Mouse (Mus musculus): ENCODE data around the gene Gcg.
A peak's percentile ranks its signal among the peaks of the same experiment; 100 is the strongest.

The Gcg gene

GRCm38 (mm10) chr2:62483550-62483949 is at the start of gene Gcg:
Gcg (minus strand) TSS chr2:62483650.
- no peak for DNase-seq (ENCODE audit: low spot score in 2 of 2)

GRCm38 (mm10) chr2:62531065-62531464 is 47.6 kb upstream of the Gcg start:
- DNase-seq (ENCODE audit: low spot score in 2 of 2) = no peak

GRCm38 (mm10) chr2:62526399-62526798 is 42.9 kb upstream of the Gcg start:
- peak in 1 of 2 experiments; percentile 41 for DNase-seq (ENCODE audit: low spot score in 2 of 2)

- DNase-seq (ENCODE audit: low spot score in 2 of 2) = peak; percentile 56 to 63
Observed at GRCm38 (mm10) chr2:62517790-62518189, 34.3 kb upstream of the Gcg start.

GRCm38 (mm10) chr2:62514477-62514876 is 31.0 kb upstream of the Gcg start:
- no peak for DNase-seq (ENCODE audit: low spot score in 2 of 2)

- peak; percentile 79 for DNase-seq (ENCODE audit: low spot score in 2 of 2)
Observed at GRCm38 (mm10) chr2:62513477-62513876, 30.0 kb upstream of the Gcg start.

GRCm38 (mm10) chr2:62507130-62507529 is 23.7 kb upstream of the Gcg start:
- DNase-seq (ENCODE audit: low spot score in 2 of 2) = no peak

GRCm38 (mm10) chr2:62506441-62506840 is 23.0 kb upstream of the Gcg start:
- DNase-seq (ENCODE audit: low spot score in 2 of 2) = no peak

GRCm38 (mm10) chr2:62504269-62504796 is 20.9 kb upstream of the Gcg start:
- no peak for DNase-seq (ENCODE audit: low spot score in 2 of 2)

GRCm38 (mm10) chr2:62503326-62503725 is 19.9 kb upstream of the Gcg start:
- no peak for DNase-seq (ENCODE audit: low spot score in 2 of 2)

GRCm38 (mm10) chr2:62502516-62502915 is 19.1 kb upstream of the Gcg start:
- DNase-seq (ENCODE audit: low spot score in 2 of 2) = peak in 1 of 2 experiments; percentile 47

- no peak for DNase-seq (ENCODE audit: low spot score in 2 of 2)
Observed at GRCm38 (mm10) chr2:62498821-62499220, 15.4 kb upstream of the Gcg start.

GRCm38 (mm10) chr2:62498086-62498485 is 14.6 kb upstream of the Gcg start:
- DNase-seq (ENCODE audit: low spot score in 2 of 2) = no peak

GRCm38 (mm10) chr2:62497333-62498002 is 14.0 kb upstream of the Gcg start:
- no peak for DNase-seq (ENCODE audit: low spot score in 2 of 2)

- DNase-seq (ENCODE audit: low spot score in 2 of 2) = peak in 1 of 2 experiments; percentile 43
Observed at GRCm38 (mm10) chr2:62495407-62495806, 12.0 kb upstream of the Gcg start.

- no peak for DNase-seq (ENCODE audit: low spot score in 2 of 2)
Observed at GRCm38 (mm10) chr2:62489832-62490231, 6.4 kb upstream of the Gcg start.

- no peak for DNase-seq (ENCODE audit: low spot score in 2 of 2)
Observed at GRCm38 (mm10) chr2:62484906-62485305, 1.5 kb upstream of the Gcg start.

GRCm38 (mm10) chr2:62480285-62481198 is 2.9 kb downstream of the Gcg start:
- no peak for DNase-seq (ENCODE audit: low spot score in 2 of 2)

- DNase-seq (ENCODE audit: low spot score in 2 of 2) = no peak
Observed at GRCm38 (mm10) chr2:62469551-62469950, 13.9 kb downstream of the Gcg start.

GRCm38 (mm10) chr2:62463287-62463686 is 20.2 kb downstream of the Gcg start:
- DNase-seq (ENCODE audit: low spot score in 2 of 2) = no peak

GRCm38 (mm10) chr2:62462174-62462573 is 21.3 kb downstream of the Gcg start:
- DNase-seq (ENCODE audit: low spot score in 2 of 2) = no peak

- DNase-seq (ENCODE audit: low spot score in 2 of 2) = no peak
Observed at GRCm38 (mm10) chr2:62460815-62461450, 22.5 kb downstream of the Gcg start.

All from right cerebral cortex, adult 2 months (tissue).